Mouse (Mus musculus) embryonic facial prominence, embryonic 13.5 days (tissue): ENCODE results near the gene Slc6a9. TPM values are rescaled to one million over a fixed set of nuclear protein-coding genes. Genes with fewer than 3 reads are reported as not detected.

Experiments
- ATAC-seq: fragments of 200-750 bp; cut with Nextera tagmentation; 2 replicates; pipeline ENCODE4 v1.8.0; 2017; ENCODE audit warnings: low read depth; ENCODE audit not compliant: insufficient number of reproducible peaks, insufficient read depth, low FRiP score, low TSS enrichment
- H3K27ac ChIP-seq: fragments of 300-500 bp; sonication (generic); 2 replicates; pipeline ENCODE4 v1.5.1; 2015; ENCODE audit warnings: moderate library complexity, mild to moderate bottlenecking, inconsistent platforms
- H3K27me3 ChIP-seq: fragments of 300-500 bp; sonication (generic); 2 replicates; pipeline ENCODE4 v1.6.1; 2015; ENCODE audit warnings: mild to moderate bottlenecking, inconsistent platforms
- H3K36me3 ChIP-seq: fragments of 300-500 bp; sonication (generic); 2 replicates; pipeline ENCODE4 v1.6.1; 2015; ENCODE audit warnings: mild to moderate bottlenecking, inconsistent platforms
- H3K4me1 ChIP-seq: fragments of 300-500 bp; sonication (generic); 2 replicates; pipeline ENCODE4 v1.6.1; 2015; ENCODE audit warnings: inconsistent platforms
- H3K4me2 ChIP-seq: fragments of 300-500 bp; sonication (generic); 2 replicates; pipeline ENCODE4 v1.6.1; 2015; ENCODE audit warnings: moderate library complexity, mild to moderate bottlenecking, inconsistent platforms
- H3K4me3 ChIP-seq: fragments of 300-500 bp; sonication (generic); 2 replicates; pipeline ENCODE4 v1.5.1; 2015; ENCODE audit warnings: mild to moderate bottlenecking, inconsistent platforms
- H3K9ac ChIP-seq: fragments of 300-500 bp; sonication (generic); 2 replicates; pipeline ENCODE4 v1.6.1; 2015; ENCODE audit warnings: mild to moderate bottlenecking, inconsistent platforms
- H3K9me3 ChIP-seq: fragments of 300-500 bp; sonication (generic); 2 replicates; pipeline ENCODE4 v1.6.1; 2016; ENCODE audit warnings: inconsistent platforms
- WGBS: fragments of 180-500 bp; shearing (Covaris S2); methylation state at CpG from one replicate; pipeline ENCODE4 v1.1.7; 2015; ENCODE audit warnings: mixed read lengths; 5-methylcytosine and 5-hydroxymethylcytosine counted together
- polyA plus RNA-seq: library from polyadenylated mRNA; unstranded; fragments of >200 nt; fragmentation: Nextera tagmentation; extraction: Ambion mirVana; gene quantifications from 2 replicates; pipeline ENCODE4 v1.2.1, GENCODE M21; 2015

Slc6a9 gene
- polyA plus RNA-seq, 1 experiment from 2014 or later: 12.9 TPM

GRCm38 (mm10) chr4:117914031-117914430 is 79.7 kb downstream of the Slc6a9 start:
- Histone ChIP-seq H3K27ac (0 out of 2 replicates have a peak overlapping the region, but pooled peaks have one; percentile 7), H3K4me2 (peak overlapping the region; percentile 100), H3K4me1 (peaks cover 41% of the 10 kb centered on the region), H3K27me3 (no peaks in the 10 kb centered on the region), H3K36me3 (peaks cover 29% of the 10 kb centered on the region), H3K9ac (peak overlapping the region; percentile 84), H3K9me3 (no peaks in the 10 kb centered on the region), H3K4me3 (peak overlapping the region; percentile 66)
- ATAC-seq: no peak
- WGBS: 10% methylated on average over 8 of the region's 8 CpGs

GRCm38 (mm10) chr4:117914591-117915442 is 80.5 kb downstream of the Slc6a9 start, which contains the start of gene Ipo13:
Gene Ipo13, minus strand, starts transcription at chr4:117914999.
- peak within 1 kb of the TSS; percentile 100 for H3K4me2 ChIP-seq
- no peaks in the 10 kb centered on the region for H3K9me3 ChIP-seq
- peak within 1 kb of the TSS; percentile 84 for H3K9ac ChIP-seq
- H3K4me3 ChIP-seq: peak within 1 kb of the TSS; percentile 66
- H3K36me3 ChIP-seq: peaks cover 26% of the 10 kb centered on the region
- H3K4me1 ChIP-seq: peaks cover 37% of the 10 kb centered on the region
- peak within 1 kb of the TSS; percentile 80 for H3K27ac ChIP-seq
- under 1% methylated on average over 61 of the region's 61 CpGs for WGBS
- ATAC-seq: peak; percentile 88
- H3K27me3 ChIP-seq: no peaks in the 10 kb centered on the region

GRCm38 (mm10) chr4:117915489-117916105 is 81.3 kb downstream of the Slc6a9 start:
- H3K4me3 ChIP-seq: peak overlapping the region; percentile 66
- peak overlapping the region; percentile 80 for H3K27ac ChIP-seq
- no peak for ATAC-seq
- H3K9me3 ChIP-seq: no peaks in the 10 kb centered on the region
- H3K27me3 ChIP-seq: no peaks in the 10 kb centered on the region
- peaks cover 32% of the 10 kb centered on the region for H3K4me1 ChIP-seq
- H3K4me2 ChIP-seq: peak overlapping the region; percentile 100
- H3K36me3 ChIP-seq: peaks cover 21% of the 10 kb centered on the region
- 6% methylated on average over 19 of the region's 19 CpGs for WGBS
- peak overlapping the region; percentile 84 for H3K9ac ChIP-seq

DNA sequence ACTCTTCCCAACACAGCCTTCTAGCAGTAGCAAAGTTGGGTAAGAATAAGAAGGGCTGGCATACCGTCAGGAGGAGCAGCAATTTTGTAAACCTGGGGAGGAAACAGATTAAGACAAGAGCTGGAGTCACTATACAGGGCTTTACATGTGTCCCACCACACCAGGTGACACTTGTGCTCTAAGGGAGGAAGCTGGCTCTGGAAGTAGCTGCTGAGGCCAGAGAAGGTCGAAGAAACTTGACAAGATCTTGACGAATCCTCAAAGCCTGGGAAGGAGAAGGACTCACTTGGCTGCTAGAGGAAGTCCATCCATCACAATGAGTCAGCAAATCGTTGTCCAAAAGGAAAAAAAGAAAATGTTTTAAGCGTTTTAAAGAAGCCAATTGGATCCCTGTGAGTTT is 82.1 kb downstream of the Slc6a9 start:
- Histone ChIP-seq H3K4me2 (peak overlapping the region; percentile 100; the same call in 1 of the 2 replicates), H3K9me3 (no peaks in the 10 kb centered on the region), H3K9ac (no peak overlapping the region), H3K27me3 (peaks cover under 1% of the 10 kb centered on the region; the same call in 1 of the 2 replicates), H3K4me3 (peak overlapping the region; percentile 66; the same call in 1 of the 2 replicates), H3K27ac (no peak overlapping the region), H3K36me3 (peaks cover 14% of the 10 kb centered on the region), H3K4me1 (peaks cover 32% of the 10 kb centered on the region)
- no peak for ATAC-seq
- WGBS: 88% methylated on average over 5 of the region's 5 CpGs

GRCm38 (mm10) chr4:117917402-117917801 is 83.1 kb downstream of the Slc6a9 start:
- H3K4me3 ChIP-seq: no peak overlapping the region
- H3K9me3 ChIP-seq: no peaks in the 10 kb centered on the region
- ATAC-seq: no peak
- peaks cover 27% of the 10 kb centered on the region for H3K4me1 ChIP-seq
- peaks cover 5% of the 10 kb centered on the region; the same call in 1 of the 2 replicates for H3K27me3 ChIP-seq
- no peak overlapping the region for H3K9ac ChIP-seq
- H3K4me2 ChIP-seq: no peak overlapping the region
- no peak overlapping the region for H3K27ac ChIP-seq
- 75% methylated on average over 4 of the region's 4 CpGs for WGBS
- H3K36me3 ChIP-seq: peaks cover 3% of the 10 kb centered on the region; the same call in 1 of the 2 replicates

GRCm38 (mm10) chr4:117917847-117918246 is 83.5 kb downstream of the Slc6a9 start:
- 89% methylated on average over 4 of the region's 4 CpGs for WGBS
- no peak for ATAC-seq
- no peaks in the 10 kb centered on the region for H3K36me3 ChIP-seq
- H3K27me3 ChIP-seq: peaks cover 8% of the 10 kb centered on the region; the same call in 1 of the 2 replicates
- H3K4me2 ChIP-seq: no peak overlapping the region
- H3K27ac ChIP-seq: no peak overlapping the region
- H3K4me3 ChIP-seq: no peak overlapping the region
- H3K9ac ChIP-seq: no peak overlapping the region
- no peaks in the 10 kb centered on the region for H3K9me3 ChIP-seq
- peaks cover 22% of the 10 kb centered on the region for H3K4me1 ChIP-seq

DNA sequence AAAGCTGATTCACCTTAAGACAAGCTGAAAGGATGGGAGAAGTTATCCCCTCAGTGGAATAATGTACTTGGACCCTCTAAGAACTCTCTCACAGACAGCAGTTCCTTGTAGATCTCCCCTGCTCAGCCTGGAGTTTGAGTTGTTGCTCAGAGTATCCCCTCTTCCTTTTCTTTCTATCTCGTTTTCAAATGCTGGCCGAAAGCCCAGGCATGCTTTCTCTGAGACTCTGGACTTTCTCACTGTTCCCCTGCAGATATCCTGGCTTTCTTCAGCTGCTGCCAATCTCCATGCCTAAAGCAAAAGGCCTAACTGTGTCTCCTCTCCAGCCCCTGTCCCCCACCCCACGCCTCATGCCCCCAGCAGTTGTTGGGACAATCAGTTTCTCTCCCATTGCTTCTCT is 84.0 kb downstream of the Slc6a9 start:
- no peak overlapping the region for H3K4me2 ChIP-seq
- H3K4me3 ChIP-seq: no peak overlapping the region
- 77% methylated on average over 3 of the region's 3 CpGs for WGBS
- H3K9me3 ChIP-seq: no peaks in the 10 kb centered on the region
- H3K4me1 ChIP-seq: peaks cover 18% of the 10 kb centered on the region
- no peaks in the 10 kb centered on the region for H3K36me3 ChIP-seq
- H3K27me3 ChIP-seq: peaks cover 11% of the 10 kb centered on the region; the same call in 1 of the 2 replicates
- no peak overlapping the region for H3K9ac ChIP-seq
- no peak for ATAC-seq
- no peak overlapping the region for H3K27ac ChIP-seq

DNA sequence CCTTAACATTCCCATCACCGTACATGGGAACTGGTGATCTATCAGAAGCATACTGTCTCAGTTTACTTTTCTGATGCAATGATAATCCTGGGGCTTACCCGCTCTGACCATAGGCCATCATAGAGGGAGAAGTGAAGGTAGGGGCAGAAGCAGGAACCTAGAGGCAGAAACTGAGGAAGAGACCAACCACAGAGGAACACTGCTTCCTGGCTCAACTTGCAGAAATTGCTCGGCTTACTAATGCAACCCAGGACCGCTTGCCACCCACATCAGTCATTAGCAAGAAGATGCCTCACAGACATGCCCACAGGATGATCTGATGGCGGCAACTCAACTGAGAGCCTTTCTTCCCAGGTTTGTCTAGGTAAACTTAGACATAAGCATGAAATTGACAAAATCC is 84.5 kb downstream of the Slc6a9 start:
- Histone ChIP-seq H3K4me2 (no peak overlapping the region), H3K9me3 (no peaks in the 10 kb centered on the region), H3K4me3 (no peak overlapping the region), H3K36me3 (no peaks in the 10 kb centered on the region), H3K4me1 (peaks cover 13% of the 10 kb centered on the region), H3K27ac (no peak overlapping the region), H3K9ac (no peak overlapping the region), H3K27me3 (peaks cover 15% of the 10 kb centered on the region)
- WGBS: 78% methylated on average over 5 of the region's 5 CpGs
- no peak for ATAC-seq

GRCm38 (mm10) chr4:117921358-117921757 is 87.1 kb downstream of the Slc6a9 start:
- no peak for ATAC-seq
- 88% methylated on average over 2 of the region's 2 CpGs for WGBS
- H3K27me3 ChIP-seq: peaks cover 39% of the 10 kb centered on the region

DNA sequence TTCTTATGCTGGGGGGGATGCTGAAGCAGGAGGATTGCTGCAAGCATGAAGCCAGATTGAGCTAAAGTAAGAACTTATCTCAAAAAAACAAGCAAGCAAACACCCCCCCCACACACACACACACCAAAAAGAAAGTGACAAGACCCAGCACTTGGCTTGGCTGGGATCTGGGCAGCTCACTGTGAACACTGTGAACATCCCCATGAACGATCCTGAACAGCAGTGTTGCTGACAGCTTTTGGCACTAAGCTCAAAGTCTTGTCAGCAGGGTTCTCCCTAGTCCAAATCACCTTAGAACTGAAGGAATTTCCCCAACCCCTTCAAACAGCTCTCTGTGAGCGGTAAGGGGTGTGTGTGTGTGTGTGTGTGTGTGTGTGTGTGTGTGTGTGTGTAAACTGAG is 89.1 kb downstream of the Slc6a9 start:
- 54% methylated on average over 2 of the region's 2 CpGs for WGBS
- H3K9me3 ChIP-seq: no peaks in the 10 kb centered on the region
- H3K4me1 ChIP-seq: peaks cover 16% of the 10 kb centered on the region
- H3K4me3 ChIP-seq: no peak overlapping the region
- H3K27ac ChIP-seq: no peak overlapping the region
- H3K27me3 ChIP-seq: peaks cover 60% of the 10 kb centered on the region
- H3K4me2 ChIP-seq: no peak overlapping the region
- ATAC-seq: no peak
- no peak overlapping the region for H3K9ac ChIP-seq
- no peaks in the 10 kb centered on the region for H3K36me3 ChIP-seq

More at GRCm38 (mm10) chr4:117921358-117921757, 87.1 kb downstream of the Slc6a9 start:
- H3K4me2 ChIP-seq: no peak overlapping the region
- H3K36me3 ChIP-seq: no peaks in the 10 kb centered on the region
- H3K27ac ChIP-seq: no peak overlapping the region
- no peak overlapping the region for H3K9ac ChIP-seq
- H3K4me3 ChIP-seq: no peak overlapping the region
- H3K4me1 ChIP-seq: peaks cover 1% of the 10 kb centered on the region; the same call in 1 of the 2 replicates
- H3K9me3 ChIP-seq: no peaks in the 10 kb centered on the region
